Comparison of ENCODE assay signal across 14 mouse cellular contexts in genomic region chr15:88860781-88861180, GRCm38 (mm10). TPM values are rescaled to one million over a fixed set of nuclear protein-coding genes. Genes with fewer than 3 reads are reported as not detected.
DNase-seq lines count a peak whose midpoint lies in the region; ATAC-seq and TF ChIP-seq lines count a peak whose summit lies in the region.
"Had no signal": no experiment of that assay in that cellular context is flagged by ENCODE, and none has a peak within 500 bp of the region (broad histone marks: within the 10 kb centered on the region; RNA-seq: fewer than 3 reads in every experiment).

No protein-coding gene starts in this region.

- peaks cover 8% of the 10 kb centered on the region for H3K27me3 ChIP-seq in forebrain, embryonic 10.5 days (ENCODE audit: poor library complexity, severe bottlenecking)
- H3K27me3 ChIP-seq in forebrain, embryonic 11.5 days (ENCODE audit: control insufficient read depth, insufficient read depth, low read length): no peaks in the 10 kb centered on the region
- no peaks in the 10 kb centered on the region for H3K27me3 ChIP-seq in stomach, embryonic 15.5 days (replicated peaks)
- no peaks in the 10 kb centered on the region for H3K27me3 ChIP-seq in stomach, postnatal 0 days (ENCODE audit: control insufficient read depth, insufficient read depth, low read length)
- 0 out of 2 replicates have a peak, but pooled peaks cover 3% of the 10 kb centered on the region for H3K27me3 ChIP-seq in embryonic facial prominence, embryonic 10.5 days (replicated peaks; ENCODE audit: low read depth, poor library complexity, severe bottlenecking)
- H3K27me3 ChIP-seq: forebrain, embryonic 13.5 days; hindbrain, embryonic 13.5 days had no signal

- H3K9ac ChIP-seq in forebrain, embryonic 11.5 days (ENCODE audit: low read length): no peak overlapping the region
- H3K9ac ChIP-seq in stomach, embryonic 15.5 days: no peak overlapping the region
- no peak overlapping the region for H3K9ac ChIP-seq in stomach, postnatal 0 days (ENCODE audit: low read length)
- H3K9ac ChIP-seq: liver, embryonic 14.5 days had no signal

- WGBS in forebrain, embryonic 10.5 days: 89% methylated on average over 3 of the region's 3 CpGs
- 88% methylated on average over 3 of the region's 3 CpGs for WGBS in forebrain, embryonic 11.5 days
- 90% methylated on average over 3 of the region's 3 CpGs for WGBS in stomach, embryonic 15.5 days
- 94% methylated on average over 3 of the region's 3 CpGs for WGBS in stomach, postnatal 0 days
- 92% methylated on average over 3 of the region's 3 CpGs for WGBS in embryonic facial prominence, embryonic 10.5 days

- no peak for TF ChIP-seq CTCF in layer of hippocampus, adult 2 months (conservative IDR thresholded peaks at IDR 0.05)
- TF ChIP-seq CTCF in stomach, postnatal 0 days (IDR thresholded peaks at IDR 0.05; ENCODE audit: low read depth): no peak

- DNase-seq in forebrain, embryonic 10.5 days (ENCODE audit: extremely low spot score, low spot score): no peak
- no peak for DNase-seq in forebrain, embryonic 11.5 days (ENCODE audit: low spot score)
- no peak for DNase-seq in layer of hippocampus, adult 2 months (ENCODE audit: low spot score in 2 of 2)
- no peak for DNase-seq in layer of hippocampus, adult 9-10 months (ENCODE audit: low spot score)
- no peak for DNase-seq in stomach, postnatal 0 days (ENCODE audit: low spot score)
- no peak for DNase-seq in embryonic facial prominence, embryonic 10.5 days (ENCODE audit: low spot score)
- no peak for DNase-seq in urinary bladder, adult 18-20 months (ENCODE audit: low spot score in 2 of 2)
- DNase-seq: retina, postnatal 1 day; spleen, adult 18-20 months; thymus, adult 18-20 months had no signal

- peaks cover 19% of the 10 kb centered on the region for H3K36me3 ChIP-seq in forebrain, embryonic 10.5 days (replicated peaks)
- no peaks in the 10 kb centered on the region; the same call in 1 of the 2 replicates for H3K36me3 ChIP-seq in forebrain, embryonic 11.5 days (ENCODE audit: control insufficient read depth, insufficient read depth, low read length)
- H3K36me3 ChIP-seq in stomach, embryonic 15.5 days: peaks cover 10% of the 10 kb centered on the region
- H3K36me3 ChIP-seq in stomach, postnatal 0 days (ENCODE audit: control insufficient read depth, insufficient read depth, low read length): peaks cover 12% of the 10 kb centered on the region
- H3K36me3 ChIP-seq in embryonic facial prominence, embryonic 10.5 days (replicated peaks): peaks cover 21% of the 10 kb centered on the region

- H3K9me3 ChIP-seq in forebrain, embryonic 10.5 days: no peaks in the 10 kb centered on the region
- no peaks in the 10 kb centered on the region for H3K9me3 ChIP-seq in forebrain, embryonic 11.5 days (ENCODE audit: control insufficient read depth, low read length)
- no peaks in the 10 kb centered on the region for H3K9me3 ChIP-seq in stomach, embryonic 15.5 days
- H3K9me3 ChIP-seq in stomach, postnatal 0 days (ENCODE audit: control insufficient read depth, low read length): no peaks in the 10 kb centered on the region
- H3K9me3 ChIP-seq in embryonic facial prominence, embryonic 10.5 days: no peaks in the 10 kb centered on the region
- H3K9me3 ChIP-seq: forebrain, embryonic 13.5 days; hindbrain, embryonic 13.5 days had no signal

- peak overlapping the region; percentile 96; the same call in 1 of the 2 replicates for H3K27ac ChIP-seq in forebrain, embryonic 10.5 days
- no peak overlapping the region for H3K27ac ChIP-seq in forebrain, embryonic 11.5 days (ENCODE audit: low read depth, low read length)
- H3K27ac ChIP-seq in layer of hippocampus, adult 2 months: peak overlapping the region; percentile 97
- H3K27ac ChIP-seq in stomach, embryonic 15.5 days: peak overlapping the region; percentile 97; the same call in 1 of the 2 replicates
- H3K27ac ChIP-seq in stomach, postnatal 0 days (replicated peaks): no peak overlapping the region
- peak overlapping the region; percentile 98; the same call in 1 of the 2 replicates for H3K27ac ChIP-seq in embryonic facial prominence, embryonic 10.5 days (replicated peaks)
- H3K27ac ChIP-seq: liver, embryonic 14.5 days had no signal

- no peak for ATAC-seq in forebrain, embryonic 11.5 days (replicated peaks; ENCODE audit: low FRiP score)
- no peak for ATAC-seq in stomach, embryonic 15.5 days (ENCODE audit: insufficient read depth, low FRiP score, low read depth)
- ATAC-seq in stomach, postnatal 0 days (ENCODE audit: low FRiP score, low TSS enrichment): no peak

- TF ChIP-seq EP300 in stomach, postnatal 0 days (optimal IDR thresholded peaks at IDR 0.05): no peak

- no peak overlapping the region for H3K4me3 ChIP-seq in forebrain, embryonic 10.5 days
- no peak overlapping the region for H3K4me3 ChIP-seq in forebrain, embryonic 11.5 days (ENCODE audit: low read depth, low read length)
- no peak overlapping the region for H3K4me3 ChIP-seq in layer of hippocampus, adult 2 months
- no peak overlapping the region for H3K4me3 ChIP-seq in stomach, embryonic 15.5 days (replicated peaks)
- no peak overlapping the region for H3K4me3 ChIP-seq in stomach, postnatal 0 days (ENCODE audit: low read depth, low read length)
- H3K4me3 ChIP-seq in embryonic facial prominence, embryonic 10.5 days: no peak overlapping the region

- H3K4me2 ChIP-seq in forebrain, embryonic 11.5 days (ENCODE audit: low read depth, low read length, severe bottlenecking): no peak overlapping the region
- no peak overlapping the region for H3K4me2 ChIP-seq in stomach, embryonic 15.5 days
- H3K4me2 ChIP-seq in stomach, postnatal 0 days (replicated peaks; ENCODE audit: low read depth): no peak overlapping the region

- H3K4me1 ChIP-seq in forebrain, embryonic 10.5 days: peaks cover 49% of the 10 kb centered on the region
- H3K4me1 ChIP-seq in forebrain, embryonic 11.5 days (replicated peaks; ENCODE audit: control insufficient read depth, insufficient read depth, low read length): peaks cover 19% of the 10 kb centered on the region
- peaks cover 24% of the 10 kb centered on the region for H3K4me1 ChIP-seq in stomach, embryonic 15.5 days
- peaks cover 4% of the 10 kb centered on the region for H3K4me1 ChIP-seq in stomach, postnatal 0 days (replicated peaks; ENCODE audit: control insufficient read depth, insufficient read depth)
- H3K4me1 ChIP-seq in embryonic facial prominence, embryonic 10.5 days: peaks cover 48% of the 10 kb centered on the region

RNA-seq across cellular contexts. Expression of gene Pim3, which starts 1.2 kb away (rescaled TPM):
- 40.3 and 43.6 TPM in 2 replicates for polyA plus RNA-seq in forebrain, embryonic 10.5 days (2016; fragmentation: Nextera tagmentation; extraction: Ambion mirVana)
- 42.0 and 42.7 TPM in 2 replicates for polyA plus RNA-seq in forebrain, embryonic 11.5 days (2014; fragmentation: Nextera tagmentation; extraction: Ambion mirVana)
- total RNA-seq in layer of hippocampus, adult 2 months (2021): 10 to 100 TPM; 29.9 to 37.9 TPM
- 68.7 and 74.8 TPM in 2 replicates for polyA plus RNA-seq in stomach, embryonic 15.5 days (2015; fragmentation: Nextera tagmentation; extraction: Ambion mirVana)
- 63.6 and 69.4 TPM in 2 replicates for polyA plus RNA-seq in stomach, postnatal 0 days (2015; fragmentation: Nextera tagmentation; extraction: Ambion mirVana)
- polyA plus RNA-seq in embryonic facial prominence, embryonic 10.5 days (2016; fragmentation: Nextera tagmentation; extraction: Ambion mirVana): 43.6 and 49.0 TPM in 2 replicates

RNA-seq across cellular contexts. Expression of gene Creld2, which starts 41.3 kb away (rescaled TPM):
- 96.5 and 103 TPM in 2 replicates for polyA plus RNA-seq in forebrain, embryonic 10.5 days (2016; fragmentation: Nextera tagmentation; extraction: Ambion mirVana)
- 79.4 and 89.4 TPM in 2 replicates for polyA plus RNA-seq in forebrain, embryonic 11.5 days (2014; fragmentation: Nextera tagmentation; extraction: Ambion mirVana)
- total RNA-seq in layer of hippocampus, adult 2 months (2021): 10 to 100 TPM; 21.4 to 26.5 TPM
- polyA plus RNA-seq in stomach, embryonic 15.5 days (2015; fragmentation: Nextera tagmentation; extraction: Ambion mirVana): 124 and 125 TPM in 2 replicates
- 89.3 and 93.2 TPM in 2 replicates for polyA plus RNA-seq in stomach, postnatal 0 days (2015; fragmentation: Nextera tagmentation; extraction: Ambion mirVana)
- 92.2 and 93.9 TPM in 2 replicates for polyA plus RNA-seq in embryonic facial prominence, embryonic 10.5 days (2016; fragmentation: Nextera tagmentation; extraction: Ambion mirVana)

RNA-seq across cellular contexts. Expression of gene Alg12, which starts 41.7 kb away (rescaled TPM):
- polyA plus RNA-seq in forebrain, embryonic 10.5 days (2016; fragmentation: Nextera tagmentation; extraction: Ambion mirVana): 10.6 and 11.4 TPM in 2 replicates
- polyA plus RNA-seq in forebrain, embryonic 11.5 days (2014; fragmentation: Nextera tagmentation; extraction: Ambion mirVana): 10.8 and 13.5 TPM in 2 replicates
- total RNA-seq in layer of hippocampus, adult 2 months (2021): 10 to 100 TPM; 10.1 to 13.3 TPM
- 11.6 and 13.4 TPM in 2 replicates for polyA plus RNA-seq in stomach, embryonic 15.5 days (2015; fragmentation: Nextera tagmentation; extraction: Ambion mirVana)
- 8.2 and 9.3 TPM in 2 replicates for polyA plus RNA-seq in stomach, postnatal 0 days (2015; fragmentation: Nextera tagmentation; extraction: Ambion mirVana)
- 10.9 and 12.5 TPM in 2 replicates for polyA plus RNA-seq in embryonic facial prominence, embryonic 10.5 days (2016; fragmentation: Nextera tagmentation; extraction: Ambion mirVana)

Comparison
In these comparisons a context has a peak if more than half of its experiments do, and no peak if none do; other contexts are left out.
1. H3K27ac ChIP-seq: peak in forebrain, embryonic 10.5 days (single experiment), layer of hippocampus, adult 2 months (single experiment), stomach, embryonic 15.5 days (single experiment) and embryonic facial prominence, embryonic 10.5 days (single experiment); none in forebrain, embryonic 11.5 days (single experiment) and stomach, postnatal 0 days (single experiment).